In genomic region chr11:98598851-98599290, GRCm38 (mm10) we compare ENCODE assay signal across 14 mouse cellular contexts. TPM values are rescaled to one million over a fixed set of nuclear protein-coding genes. Genes with fewer than 3 reads are reported as not detected.
A peak's percentile ranks its signal among the peaks of the same experiment; 100 is the strongest.
DNase-seq lines count a peak whose midpoint lies in the region; ATAC-seq and TF ChIP-seq lines count a peak whose summit lies in the region.
"Had no signal": no experiment of that assay in that cellular context is flagged by ENCODE, and none has a peak within 500 bp of the region (broad histone marks: within the 10 kb centered on the region; RNA-seq: fewer than 3 reads in every experiment).

No protein-coding gene starts in this region.

- H3K4me1 ChIP-seq in heart, postnatal 0 days (ENCODE audit: control insufficient read depth, insufficient read depth), result peaks cover 12% of the 10 kb centered on the region; the same call in 1 of the 2 replicates

- ATAC-seq in heart, postnatal 0 days (ENCODE audit: insufficient read depth, low read depth), result no peak
- ATAC-seq: midbrain, embryonic 15.5 days had no signal

- no peak overlapping the region for H3K9ac ChIP-seq in heart, postnatal 0 days (replicated peaks; ENCODE audit: low read depth, low read length)
- H3K9ac ChIP-seq: embryonic facial prominence, embryonic 12.5 days; midbrain, embryonic 15.5 days; stomach, embryonic 15.5 days had no signal

- H3K36me3 ChIP-seq in heart, postnatal 0 days (replicated peaks; ENCODE audit: control insufficient read depth, insufficient read depth, low read length), result no peaks in the 10 kb centered on the region
- H3K36me3 ChIP-seq: embryonic facial prominence, embryonic 12.5 days; midbrain, embryonic 15.5 days; stomach, embryonic 15.5 days had no signal

- no peaks in the 10 kb centered on the region for H3K9me3 ChIP-seq in heart, postnatal 0 days (replicated peaks; ENCODE audit: control insufficient read depth, low read length)
- H3K9me3 ChIP-seq: embryonic facial prominence, embryonic 12.5 days; midbrain, embryonic 15.5 days; stomach, embryonic 15.5 days had no signal

- peak; percentile 4 for DNase-seq in gastrocnemius, postnatal 25 days
- no peak for DNase-seq in gastrocnemius, adult 8-10 months (ENCODE audit: low spot score in 2 of 2)
- peak; percentile 67 for DNase-seq in left cerebral cortex, postnatal 4 days
- no peak for DNase-seq in left cerebral cortex, adult 8-10 months (ENCODE audit: low spot score in 2 of 2)
- peak; percentile 75 for DNase-seq in cerebellum, adult 11-12 months
- no peak for DNase-seq in heart, postnatal 0 days (ENCODE audit: low spot score)
- DNase-seq in spleen, adult 18-20 months, result no peak
- no peak for DNase-seq in left cerebral cortex, postnatal 10 days (ENCODE audit: extremely low spot score in 1 of 2, low spot score in 2 of 2)
- DNase-seq: liver had no signal

- peaks cover 17% of the 10 kb centered on the region for H3K27me3 ChIP-seq in heart, postnatal 0 days (ENCODE audit: control insufficient read depth, insufficient read depth, low read length)

- TF ChIP-seq EP300 in heart, postnatal 0 days (IDR thresholded peaks at IDR 0.05; ENCODE audit: low read depth), result no peak

- TF ChIP-seq CTCF in heart, postnatal 0 days (IDR thresholded peaks at IDR 0.05; ENCODE audit: low read depth), result no peak

- intact Hi-C loops in left cerebral cortex, postnatal 4 days (cut with DNase I), result no loop called here
- intact Hi-C loops in left cerebral cortex, postnatal 10 days (cut with DNase I), result no loop called here

- H3K4me2 ChIP-seq in heart, postnatal 0 days (ENCODE audit: low read depth, low read length), result peak overlapping the region; percentile 30; the same call in 1 of the 2 replicates
- H3K4me2 ChIP-seq: embryonic facial prominence, embryonic 12.5 days; midbrain, embryonic 15.5 days; stomach, embryonic 15.5 days had no signal

- WGBS in heart, postnatal 0 days, result 45% methylated on average over 18 of the region's 18 CpGs

- no peak overlapping the region for H3K4me3 ChIP-seq in heart, postnatal 0 days (ENCODE audit: low read depth, low read length)
- H3K4me3 ChIP-seq: embryonic facial prominence, embryonic 12.5 days; midbrain, embryonic 15.5 days; stomach, embryonic 15.5 days had no signal

- H3K27ac ChIP-seq in heart, postnatal 0 days (ENCODE audit: low read depth), result no peak overlapping the region
- H3K27ac ChIP-seq: embryonic facial prominence, embryonic 12.5 days; midbrain, embryonic 15.5 days; stomach, embryonic 15.5 days had no signal

RNA-seq across cellular contexts. Expression of gene Lrrc3c, which starts 0.8 kb away (rescaled TPM):
- total RNA-seq in gastrocnemius, postnatal 25 days (2021), result not detected
- not detected for total RNA-seq in gastrocnemius, adult 8-10 months (2022)
- not detected for total RNA-seq in left cerebral cortex, postnatal 4 days (2021)
- total RNA-seq in left cerebral cortex, adult 8-10 months (2022), result not detected
- not detected in 2 replicates for total RNA-seq in heart, postnatal 0 days (2014; rRNA removed; ENCODE audit: low replicate concordance)
- not detected in 2 replicates for polyA plus RNA-seq in heart, postnatal 0 days (2015; fragmentation: Nextera tagmentation; extraction: Ambion mirVana)
- total RNA-seq in left cerebral cortex, postnatal 10 days (2021), result not detected
- total RNA-seq: gastrocnemius, postnatal 4 days; layer of hippocampus, adult 8-10 months had no signal
- polyA plus RNA-seq: embryonic facial prominence, embryonic 12.5 days; midbrain, embryonic 15.5 days; stomach, embryonic 15.5 days had no signal

RNA-seq across cellular contexts. Expression of gene Ormdl3, which starts 11.7 kb away (rescaled TPM):
- 10 to 100 TPM; 19.9 to 28.2 TPM for total RNA-seq in gastrocnemius, postnatal 25 days (2021)
- 10 to 100 TPM; 26.7 to 31.9 (median 28.4) TPM for total RNA-seq in gastrocnemius, adult 8-10 months (2022)
- total RNA-seq in left cerebral cortex, postnatal 4 days (2021), result 10 to 100 TPM; 60.7 to 64.9 TPM
- 10 to 100 TPM; 43.6 to 47.0 (median 45.1) TPM for total RNA-seq in left cerebral cortex, adult 8-10 months (2022)
- total RNA-seq in heart, postnatal 0 days (2014; rRNA removed; ENCODE audit: low replicate concordance), result 36.1 and 44.8 TPM in 2 replicates
- 49.4 and 50.2 TPM in 2 replicates for polyA plus RNA-seq in heart, postnatal 0 days (2015; fragmentation: Nextera tagmentation; extraction: Ambion mirVana)
- 10 to 100 TPM; 44.1 to 49.6 TPM for total RNA-seq in left cerebral cortex, postnatal 10 days (2021)

RNA-seq across cellular contexts. Expression of gene Gm12355, which starts 26.6 kb away (rescaled TPM):
- 1 to 10 TPM; 3.1 to 6.4 TPM for total RNA-seq in gastrocnemius, postnatal 25 days (2021)
- total RNA-seq in gastrocnemius, adult 8-10 months (2022), result 1 to 10 TPM; 5.1 to 6.1 (median 5.4) TPM
- 10 to 100 TPM; 24.2 to 26.4 TPM for total RNA-seq in left cerebral cortex, postnatal 4 days (2021)
- total RNA-seq in left cerebral cortex, adult 8-10 months (2022), result 10 to 100 TPM; 11.8 to 14.5 (median 13.1) TPM
- 0.15 and 0.19 TPM in 2 replicates for total RNA-seq in heart, postnatal 0 days (2014; rRNA removed; ENCODE audit: low replicate concordance)
- 0.23 and 0.26 TPM in 2 replicates for polyA plus RNA-seq in heart, postnatal 0 days (2015; fragmentation: Nextera tagmentation; extraction: Ambion mirVana)
- 10 to 100 TPM; 12.6 to 16.8 TPM for total RNA-seq in left cerebral cortex, postnatal 10 days (2021)

RNA-seq across cellular contexts. Expression of gene Gsdma3, which starts 27.3 kb away (rescaled TPM):
- total RNA-seq in gastrocnemius, postnatal 25 days (2021), result 1 to 10 TPM; 1.3 to 2.4 TPM
- total RNA-seq in gastrocnemius, adult 8-10 months (2022), result 10 to 100 TPM in 1 of 4 experiments, 1 to 10 TPM in 3; 5.5 to 18.2 (median 8.3) TPM
- total RNA-seq in left cerebral cortex, postnatal 4 days (2021), result not detected
- under 1 TPM in 2 of 4 experiments, not detected in 2; 0.23 TPM for total RNA-seq in left cerebral cortex, adult 8-10 months (2022)
- total RNA-seq in heart, postnatal 0 days (2014; rRNA removed; ENCODE audit: low replicate concordance), result not detected in 2 replicates
- polyA plus RNA-seq in heart, postnatal 0 days (2015; fragmentation: Nextera tagmentation; extraction: Ambion mirVana), result not detected in 2 replicates
- total RNA-seq in left cerebral cortex, postnatal 10 days (2021), result under 1 TPM; 0.30 to 0.36 TPM
- polyA plus RNA-seq: embryonic facial prominence, embryonic 12.5 days; midbrain, embryonic 15.5 days; stomach, embryonic 15.5 days had no signal

RNA-seq across cellular contexts. Expression of gene Gsdma2, which starts 47.7 kb away (rescaled TPM):
- total RNA-seq in gastrocnemius, postnatal 25 days (2021), result not detected
- total RNA-seq in gastrocnemius, adult 8-10 months (2022), result under 1 TPM in 3 of 4 experiments, not detected in 1; 0.24 to 0.51 (median 0.25) TPM
- not detected for total RNA-seq in left cerebral cortex, postnatal 4 days (2021)
- total RNA-seq in left cerebral cortex, adult 8-10 months (2022), result not detected
- total RNA-seq in heart, postnatal 0 days (2014; rRNA removed; ENCODE audit: low replicate concordance), result not detected in 2 replicates
- polyA plus RNA-seq in heart, postnatal 0 days (2015; fragmentation: Nextera tagmentation; extraction: Ambion mirVana), result not detected in 2 replicates
- total RNA-seq in left cerebral cortex, postnatal 10 days (2021), result not detected
- total RNA-seq: gastrocnemius, postnatal 4 days; layer of hippocampus, adult 8-10 months had no signal
- polyA plus RNA-seq: embryonic facial prominence, embryonic 12.5 days; midbrain, embryonic 15.5 days had no signal

Comparison
In these comparisons a context has a peak if more than half of its experiments do, and no peak if none do; other contexts are left out.
1. DNase-seq: peak in gastrocnemius, postnatal 25 days (single experiment), left cerebral cortex, postnatal 4 days (single experiment) and cerebellum, adult 11-12 months (single experiment); none in gastrocnemius, adult 8-10 months (0 of 2), left cerebral cortex, adult 8-10 months (0 of 2), heart, postnatal 0 days (single experiment), spleen, adult 18-20 months (0 of 2) and left cerebral cortex, postnatal 10 days (0 of 2).